Mouse (Mus musculus): ENCODE results near the gene Selenon. TPM values are rescaled to one million over a fixed set of nuclear protein-coding genes. Genes with fewer than 3 reads are reported as not detected.

The Selenon gene
- polyA plus RNA-seq, 1 experiment from 2014 or later, result 11.2 TPM

DNA sequence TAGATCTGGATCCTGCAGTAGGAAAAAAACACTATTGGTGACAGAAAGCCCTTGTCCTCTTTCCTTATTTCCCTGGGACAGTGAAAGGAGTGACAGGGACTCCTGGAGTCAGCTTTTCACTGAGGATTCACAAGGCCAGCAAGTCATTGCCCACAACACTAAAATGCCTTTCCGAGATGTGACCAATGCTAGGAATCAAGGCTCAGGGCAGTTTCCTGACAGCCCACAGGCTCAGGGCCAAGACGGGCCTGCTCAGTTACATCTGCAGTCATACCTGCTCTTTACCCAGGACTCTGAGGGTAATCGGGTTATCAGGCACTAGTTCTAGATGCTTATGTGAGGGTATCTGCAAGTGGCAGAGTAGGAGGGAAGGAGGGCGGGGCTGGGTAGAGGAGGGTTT, 28.5 kb downstream of the Selenon start:
- no peak overlapping the region for H3K4me2 ChIP-seq (ENCODE audit: low read depth, low read length)
- no peaks in the 10 kb centered on the region for H3K27me3 ChIP-seq (ENCODE audit: control insufficient read depth, insufficient read depth, low read length)
- H3K36me3 ChIP-seq (ENCODE audit: control insufficient read depth, insufficient read depth, low read length), result peaks cover 12% of the 10 kb centered on the region; the same call in 1 of the 2 replicates
- 87% methylated on average over 4 of the region's 4 CpGs for WGBS
- ATAC-seq (ENCODE audit: low read depth), result no peak
- no peaks in the 10 kb centered on the region for H3K4me1 ChIP-seq (ENCODE audit: control insufficient read depth, insufficient read depth, low read length)
- no peak overlapping the region for H3K4me3 ChIP-seq (ENCODE audit: low read depth, low read length)
- H3K27ac ChIP-seq (ENCODE audit: low read depth, low read length), result no peak overlapping the region
- no peaks in the 10 kb centered on the region for H3K9me3 ChIP-seq (ENCODE audit: control insufficient read depth, low read length)
- H3K9ac ChIP-seq (replicated peaks; ENCODE audit: low read depth, low read length), result no peak overlapping the region

- Histone ChIP-seq H3K9ac (replicated peaks; ENCODE audit: low read depth, low read length) (no peak overlapping the region), H3K4me2 (ENCODE audit: low read depth, low read length) (no peak overlapping the region), H3K9me3 (ENCODE audit: control insufficient read depth, low read length) (no peaks in the 10 kb centered on the region), H3K27me3 (ENCODE audit: control insufficient read depth, insufficient read depth, low read length) (no peaks in the 10 kb centered on the region), H3K4me1 (ENCODE audit: control insufficient read depth, insufficient read depth, low read length) (no peaks in the 10 kb centered on the region), H3K36me3 (ENCODE audit: control insufficient read depth, insufficient read depth, low read length) (no peaks in the 10 kb centered on the region), H3K4me3 (ENCODE audit: low read depth, low read length) (no peak overlapping the region), H3K27ac (ENCODE audit: low read depth, low read length) (no peak overlapping the region)
- no peak for ATAC-seq (ENCODE audit: low read depth)
Observed at GRCm38 (mm10) chr4:134519281-134519680, 32.7 kb downstream of the Selenon start.

GRCm38 (mm10) chr4:134518541-134518940, 33.4 kb downstream of the Selenon start:
- Histone ChIP-seq H3K36me3 (ENCODE audit: control insufficient read depth, insufficient read depth, low read length) (no peaks in the 10 kb centered on the region), H3K27ac (ENCODE audit: low read depth, low read length) (no peak overlapping the region), H3K4me2 (ENCODE audit: low read depth, low read length) (no peak overlapping the region), H3K4me1 (ENCODE audit: control insufficient read depth, insufficient read depth, low read length) (no peaks in the 10 kb centered on the region), H3K4me3 (ENCODE audit: low read depth, low read length) (no peak overlapping the region), H3K9ac (replicated peaks; ENCODE audit: low read depth, low read length) (no peak overlapping the region), H3K9me3 (ENCODE audit: control insufficient read depth, low read length) (no peaks in the 10 kb centered on the region), H3K27me3 (ENCODE audit: control insufficient read depth, insufficient read depth, low read length) (no peaks in the 10 kb centered on the region)
- whole genome bisulfite sequencing, result 94% methylated on average over 4 of the region's 4 CpGs
- ATAC-seq (ENCODE audit: low read depth), result no peak

DNA sequence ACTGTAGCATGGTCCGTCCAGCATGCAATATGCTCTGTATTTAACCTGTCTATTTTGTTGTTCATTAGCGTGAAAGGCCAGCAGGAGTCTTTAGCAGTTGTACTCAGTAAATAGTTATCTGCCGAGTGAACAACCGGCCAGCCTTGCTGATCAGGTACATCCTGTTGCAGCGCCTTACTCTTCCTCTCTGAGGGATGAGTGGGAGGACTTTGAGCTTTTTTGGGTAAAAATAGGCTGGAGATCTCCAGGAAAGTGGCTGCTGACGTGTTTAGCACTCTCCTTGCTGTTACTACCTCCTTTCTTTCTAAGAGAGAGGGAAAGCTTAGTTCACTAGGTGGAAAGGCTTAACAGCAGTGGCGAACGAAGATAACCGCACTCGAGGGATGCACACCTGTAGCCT, 34.2 kb downstream of the Selenon start:
- H3K4me3 ChIP-seq (ENCODE audit: low read depth, low read length), result no peak overlapping the region
- no peak overlapping the region for H3K4me2 ChIP-seq (ENCODE audit: low read depth, low read length)
- no peaks in the 10 kb centered on the region for H3K9me3 ChIP-seq (ENCODE audit: control insufficient read depth, low read length)
- WGBS, result 91% methylated on average over 10 of the region's 10 CpGs
- no peak for ATAC-seq (ENCODE audit: low read depth)
- H3K36me3 ChIP-seq (ENCODE audit: control insufficient read depth, insufficient read depth, low read length), result no peaks in the 10 kb centered on the region
- H3K4me1 ChIP-seq (ENCODE audit: control insufficient read depth, insufficient read depth, low read length), result no peaks in the 10 kb centered on the region
- no peak overlapping the region for H3K9ac ChIP-seq (replicated peaks; ENCODE audit: low read depth, low read length)
- no peaks in the 10 kb centered on the region for H3K27me3 ChIP-seq (ENCODE audit: control insufficient read depth, insufficient read depth, low read length)
- H3K27ac ChIP-seq (ENCODE audit: low read depth, low read length), result no peak overlapping the region

- no peaks in the 10 kb centered on the region for H3K27me3 ChIP-seq (ENCODE audit: control insufficient read depth, insufficient read depth, low read length)
- no peak overlapping the region for H3K4me2 ChIP-seq (ENCODE audit: low read depth, low read length)
- no peak overlapping the region for H3K9ac ChIP-seq (replicated peaks; ENCODE audit: low read depth, low read length)
- H3K4me3 ChIP-seq (ENCODE audit: low read depth, low read length), result no peak overlapping the region
- H3K36me3 ChIP-seq (ENCODE audit: control insufficient read depth, insufficient read depth, low read length), result no peaks in the 10 kb centered on the region
- no peak for ATAC-seq (ENCODE audit: low read depth)
- H3K4me1 ChIP-seq (ENCODE audit: control insufficient read depth, insufficient read depth, low read length), result no peaks in the 10 kb centered on the region
- no peak overlapping the region for H3K27ac ChIP-seq (ENCODE audit: low read depth, low read length)
- no peaks in the 10 kb centered on the region for H3K9me3 ChIP-seq (ENCODE audit: control insufficient read depth, low read length)
- WGBS, result 85% methylated on average over 8 of the region's 8 CpGs
Observed at GRCm38 (mm10) chr4:134516981-134517380, 35.0 kb downstream of the Selenon start.

DNA sequence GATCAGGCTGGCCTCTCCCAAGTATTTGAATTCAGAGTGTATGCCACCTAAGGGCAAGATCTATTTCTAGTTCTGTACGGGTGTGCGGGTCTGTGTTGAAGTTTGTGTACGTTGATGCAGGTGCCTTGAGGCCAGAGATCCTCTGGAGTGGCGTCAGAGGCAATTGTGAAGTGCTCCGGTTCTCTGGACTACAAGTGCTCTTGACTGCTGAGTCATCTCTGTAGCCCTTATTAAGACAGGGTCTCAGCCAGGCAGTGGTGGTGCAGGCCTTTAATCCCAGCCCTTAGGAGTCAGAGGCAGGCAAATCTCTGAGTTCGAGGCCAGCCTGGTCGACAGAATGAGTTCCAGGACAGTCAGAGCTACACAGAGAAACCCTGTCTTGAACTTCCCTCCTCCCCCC, 36.4 kb downstream of the Selenon start:
- H3K4me1 ChIP-seq (ENCODE audit: control insufficient read depth, insufficient read depth, low read length), result no peaks in the 10 kb centered on the region
- H3K36me3 ChIP-seq (ENCODE audit: control insufficient read depth, insufficient read depth, low read length), result no peaks in the 10 kb centered on the region
- H3K9me3 ChIP-seq (ENCODE audit: control insufficient read depth, low read length), result no peaks in the 10 kb centered on the region
- no peaks in the 10 kb centered on the region for H3K27me3 ChIP-seq (ENCODE audit: control insufficient read depth, insufficient read depth, low read length)
- 89% methylated on average over 7 of the region's 7 CpGs for WGBS
- H3K4me2 ChIP-seq (ENCODE audit: low read depth, low read length), result no peak overlapping the region
- no peak for ATAC-seq (ENCODE audit: low read depth)
- H3K4me3 ChIP-seq (ENCODE audit: low read depth, low read length), result no peak overlapping the region
- H3K9ac ChIP-seq (replicated peaks; ENCODE audit: low read depth, low read length), result no peak overlapping the region
- H3K27ac ChIP-seq (ENCODE audit: low read depth, low read length), result no peak overlapping the region

DNA sequence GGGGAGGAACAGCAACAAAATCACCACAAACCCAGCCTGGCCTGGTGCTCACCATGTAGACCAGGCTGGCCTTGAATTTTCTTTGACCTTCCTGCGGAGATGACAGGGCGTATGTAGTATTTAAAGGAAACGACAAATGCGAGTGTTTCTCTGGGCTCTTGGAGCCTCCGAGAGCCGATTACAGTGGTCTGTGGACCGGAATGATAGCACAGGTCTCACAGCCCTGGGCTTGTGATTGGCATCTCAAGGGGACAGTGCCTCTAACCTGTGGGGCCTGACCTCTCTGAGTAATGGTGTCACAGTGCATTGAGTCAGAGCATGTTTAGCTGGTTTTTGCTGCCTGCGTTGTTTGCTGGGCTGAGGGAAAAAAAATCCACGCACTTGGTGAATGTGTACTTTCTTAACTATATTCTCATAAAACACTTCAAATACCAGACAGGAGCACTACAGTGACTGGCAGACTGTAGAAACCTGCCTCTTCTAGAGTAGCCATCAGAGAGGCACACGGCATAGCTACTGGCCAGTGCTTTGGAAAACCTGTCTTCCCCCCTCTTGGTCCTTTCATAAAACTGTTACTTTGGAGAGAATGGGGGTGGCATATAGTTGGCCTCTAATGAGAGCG, 37.5 kb downstream of the Selenon start:
- no peak for ATAC-seq (ENCODE audit: low read depth)
- Histone ChIP-seq H3K27ac (ENCODE audit: low read depth, low read length) (no peak overlapping the region), H3K36me3 (ENCODE audit: control insufficient read depth, insufficient read depth, low read length) (no peaks in the 10 kb centered on the region), H3K4me2 (ENCODE audit: low read depth, low read length) (no peak overlapping the region), H3K27me3 (ENCODE audit: control insufficient read depth, insufficient read depth, low read length) (no peaks in the 10 kb centered on the region), H3K9me3 (ENCODE audit: control insufficient read depth, low read length) (no peaks in the 10 kb centered on the region), H3K4me1 (ENCODE audit: control insufficient read depth, insufficient read depth, low read length) (no peaks in the 10 kb centered on the region), H3K9ac (replicated peaks; ENCODE audit: low read depth, low read length) (no peak overlapping the region), H3K4me3 (ENCODE audit: low read depth, low read length) (no peak overlapping the region)
- WGBS, result 90% methylated on average over 11 of the region's 11 CpGs

- Histone ChIP-seq H3K27ac (ENCODE audit: low read depth, low read length) (no peak overlapping the region), H3K4me2 (ENCODE audit: low read depth, low read length) (no peak overlapping the region; the same call in 1 of the 2 replicates), H3K36me3 (ENCODE audit: control insufficient read depth, insufficient read depth, low read length) (no peaks in the 10 kb centered on the region), H3K4me3 (ENCODE audit: low read depth, low read length) (no peak overlapping the region), H3K9ac (replicated peaks; ENCODE audit: low read depth, low read length) (no peak overlapping the region), H3K27me3 (ENCODE audit: control insufficient read depth, insufficient read depth, low read length) (no peaks in the 10 kb centered on the region), H3K9me3 (ENCODE audit: control insufficient read depth, low read length) (no peaks in the 10 kb centered on the region), H3K4me1 (ENCODE audit: control insufficient read depth, insufficient read depth, low read length) (no peaks in the 10 kb centered on the region)
- WGBS, result 12% methylated on average over 15 of the region's 15 CpGs
- no peak for ATAC-seq (ENCODE audit: low read depth)
Observed at GRCm38 (mm10) chr4:134512798-134513197, 39.2 kb downstream of the Selenon start.

GRCm38 (mm10) chr4:134511730-134512129, 40.2 kb downstream of the Selenon start:
- Histone ChIP-seq H3K9ac (replicated peaks; ENCODE audit: low read depth, low read length) (no peak overlapping the region), H3K4me3 (ENCODE audit: low read depth, low read length) (no peak overlapping the region), H3K27ac (ENCODE audit: low read depth, low read length) (no peak overlapping the region), H3K4me2 (ENCODE audit: low read depth, low read length) (no peak overlapping the region; the same call in 1 of the 2 replicates), H3K4me1 (ENCODE audit: control insufficient read depth, insufficient read depth, low read length) (no peaks in the 10 kb centered on the region), H3K9me3 (ENCODE audit: control insufficient read depth, low read length) (no peaks in the 10 kb centered on the region), H3K36me3 (ENCODE audit: control insufficient read depth, insufficient read depth, low read length) (no peaks in the 10 kb centered on the region), H3K27me3 (ENCODE audit: control insufficient read depth, insufficient read depth, low read length) (no peaks in the 10 kb centered on the region)
- ATAC-seq (ENCODE audit: low read depth), result no peak
- WGBS, result 82% methylated on average over 6 of the region's 6 CpGs
